Mouse (Mus musculus) spleen, adult 2 months (tissue): ENCODE results near the gene Nmi.

Experiments
- CTCF ChIP-seq: fragments of 200-500 bp; IDR thresholded peaks from 2 replicates; pipeline ENCODE4 v1.5.1; 2011; ENCODE audit warnings: mild to moderate bottlenecking, inconsistent platforms; ENCODE audit not compliant: insufficient read depth, insufficient read length, insufficient replicate concordance; ENCODE audit errors: extremely low read depth
- POLR2A ChIP-seq: fragments of 200-500 bp; IDR thresholded peaks from 2 replicates; pipeline ENCODE4 v1.6.1; 2011; ENCODE audit warnings: low read depth, low read length, inconsistent platforms

- peak; percentile 20; the same call in 1 of the 2 replicates for TF ChIP-seq POLR2A
- no peak for TF ChIP-seq CTCF
Observed at GRCm38 (mm10) chr2:51972641-51973409, 469 bp downstream of the Nmi start.
